Mouse (Mus musculus) embryo, embryonic 10.5 days (tissue): Measurements from ENCODE around the gene Ufc1.

ENCODE experiments used
- DNase-seq: peaks from one replicate; pipeline ENCODE4 v3.0.0-alpha.2; 2015; ENCODE audit warnings: low spot score

Gene Ufc1

DNA sequence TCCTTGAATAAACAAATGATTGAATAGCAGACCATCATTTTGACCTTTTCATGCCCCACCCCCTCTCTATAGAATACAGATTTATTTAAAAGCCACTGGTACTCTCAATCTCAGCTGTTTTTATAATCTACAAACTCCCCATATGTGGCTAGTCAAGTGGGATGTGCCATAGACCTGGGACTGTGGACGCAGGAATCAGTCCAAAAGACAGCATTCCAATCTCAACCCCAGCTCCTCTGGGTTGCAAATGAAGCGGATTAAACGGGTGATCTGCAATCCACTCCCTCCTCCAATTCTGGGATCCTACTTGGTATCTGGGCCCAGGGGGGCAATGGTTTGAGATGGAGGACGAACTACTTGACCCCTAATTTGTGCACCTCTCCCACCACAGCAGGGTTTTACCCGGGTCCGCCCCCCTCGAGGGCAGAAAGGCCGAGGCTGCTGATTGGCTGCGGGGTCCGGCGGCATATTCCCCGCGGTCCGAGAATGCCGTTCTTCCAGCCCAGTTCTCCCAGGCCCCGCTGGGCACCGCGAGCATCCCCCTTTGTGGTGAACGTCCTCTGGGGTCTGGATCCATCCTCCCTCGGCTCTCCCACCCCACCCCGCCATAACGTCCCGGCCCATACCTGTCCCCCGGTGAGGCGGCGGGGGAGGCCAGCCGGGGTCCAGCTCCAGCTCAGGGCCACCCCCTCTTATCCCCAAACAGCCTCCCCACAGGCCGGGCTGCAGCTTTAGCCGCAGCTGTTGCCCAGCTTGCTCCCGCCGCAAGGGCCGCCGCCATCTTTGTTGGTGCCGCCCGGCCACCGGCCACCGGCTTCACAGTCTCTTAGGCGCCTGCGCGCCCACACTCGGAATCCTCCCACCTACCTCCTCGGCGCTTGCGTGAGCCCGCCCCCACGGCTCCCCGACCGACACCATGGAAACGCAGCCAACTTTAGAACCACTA, 7.4 kb downstream of the Ufc1 start, which contains the start of gene Usp21:
Usp21 (minus strand) TSS at position 856 of the 946 bp plus-strand sequence.
- DNase-seq = peak; percentile 96

DNA sequence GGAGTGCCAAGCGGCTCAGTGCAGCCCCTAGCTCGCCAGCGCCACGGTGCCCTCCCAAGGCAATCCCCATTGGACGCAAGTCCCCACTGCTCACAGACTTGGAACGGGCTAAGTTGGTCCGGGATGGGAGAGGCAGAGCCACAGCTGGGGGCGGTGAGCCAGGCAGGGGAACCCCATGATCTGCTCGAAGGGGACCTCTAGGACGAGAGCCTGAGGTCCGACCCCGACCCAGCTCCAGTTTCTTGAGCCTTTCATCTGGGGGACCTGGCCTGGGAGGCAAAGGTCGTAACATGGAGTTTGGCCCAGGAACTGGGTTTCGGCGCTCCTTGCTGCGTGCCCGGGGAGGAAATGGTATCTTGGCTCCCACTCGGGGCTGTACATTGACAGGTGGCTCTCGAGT, 8.3 kb downstream of the Ufc1 start:
- DNase-seq = no peak

DNA sequence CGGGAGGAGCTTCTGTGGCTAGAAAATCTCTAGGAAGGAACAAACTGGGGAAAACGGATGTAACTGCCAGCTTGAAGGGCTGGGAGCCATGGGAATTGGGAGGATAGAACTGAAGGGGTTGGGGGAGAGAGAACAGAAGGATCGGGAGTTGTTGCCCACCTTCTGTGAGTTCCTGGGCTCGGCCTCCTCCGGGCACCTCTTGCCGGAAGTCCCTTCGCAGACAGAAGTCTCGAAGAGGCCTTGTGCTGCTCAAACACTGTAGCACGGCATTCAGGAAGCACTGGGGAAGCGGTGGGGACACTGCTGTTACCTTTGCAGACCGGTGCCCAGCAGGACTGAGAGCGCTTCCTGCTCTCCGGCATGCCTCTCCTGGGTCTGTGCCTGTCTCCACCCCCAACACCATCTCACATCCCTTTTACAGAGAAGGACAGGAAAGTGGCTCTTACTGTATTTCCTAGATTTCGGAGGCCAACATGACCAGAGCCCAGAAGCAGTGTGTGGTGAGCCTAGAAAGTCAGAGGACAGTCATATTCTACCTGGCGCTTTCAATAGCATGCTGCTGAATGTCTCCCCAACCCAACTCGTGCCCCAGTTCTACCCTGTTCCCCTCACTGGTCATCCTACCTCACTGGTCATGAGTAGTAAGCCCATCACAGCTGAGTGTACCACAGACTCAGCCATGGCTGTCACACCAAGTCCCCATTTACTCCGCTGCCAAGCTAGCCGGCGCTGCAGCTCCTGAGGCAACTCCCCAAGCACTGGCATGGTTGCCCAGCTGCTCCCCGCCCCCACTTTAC, 9.5 kb downstream of the Ufc1 start:
- no peak for DNase-seq

DNA sequence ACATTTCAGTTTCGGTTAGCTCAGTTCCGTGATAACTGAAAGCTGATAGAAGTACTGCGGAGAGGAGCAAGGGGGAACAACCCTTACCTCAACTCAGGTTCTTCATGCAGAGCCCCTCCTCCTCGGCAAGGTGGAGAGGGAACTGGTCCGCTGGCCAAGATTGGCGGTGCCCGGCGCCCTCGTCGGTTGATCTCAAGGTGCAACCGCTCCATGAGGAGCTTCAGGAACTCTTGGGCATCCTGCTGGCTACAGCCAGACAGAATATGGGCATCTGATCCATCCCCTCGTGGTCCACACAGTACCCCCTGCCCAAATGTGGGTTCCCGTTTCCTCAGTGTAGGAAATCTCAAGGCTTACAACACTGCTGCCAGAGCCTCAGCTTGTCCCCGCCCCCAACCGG, 10.3 kb downstream of the Ufc1 start:
- no peak for DNase-seq

- DNase-seq = no peak
Observed at GRCm38 (mm10) chr1:171283188-171284160, 11.3 kb downstream of the Ufc1 start.

DNA sequence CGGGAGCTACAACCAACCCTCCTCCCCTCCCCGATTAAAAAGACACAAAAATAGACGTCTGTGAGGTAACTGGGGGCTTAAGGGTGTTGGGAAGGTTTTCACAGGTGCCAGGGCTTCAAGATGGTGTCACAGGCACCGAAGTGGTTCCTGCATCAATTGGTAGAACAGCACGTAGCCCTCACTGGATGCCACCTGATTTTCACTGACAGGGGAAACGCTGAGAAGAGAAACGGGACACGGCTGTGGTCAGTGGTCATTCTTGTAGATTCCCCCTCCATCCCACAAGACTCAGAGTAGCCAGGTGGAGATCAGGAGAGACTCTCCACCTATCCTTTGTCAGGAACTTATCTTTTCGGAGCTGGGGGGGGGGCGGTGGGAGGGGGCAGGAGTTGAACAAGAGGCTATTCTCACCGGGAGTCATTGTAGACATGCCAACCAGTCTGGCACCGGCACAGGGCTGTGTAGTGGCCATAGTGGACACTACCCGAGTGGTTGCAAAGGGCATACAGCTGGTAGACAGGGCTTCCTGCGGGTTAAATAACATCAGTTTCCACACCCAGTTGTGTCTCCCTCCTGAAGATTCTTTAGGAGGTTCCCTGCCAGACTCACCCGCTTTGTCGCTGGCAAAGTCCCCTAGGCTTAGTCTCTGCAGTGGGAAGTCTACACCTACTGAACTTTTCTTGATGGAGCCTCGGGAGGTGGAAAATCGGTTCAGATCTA, 12.6 kb downstream of the Ufc1 start:
- no peak for DNase-seq

GRCm38 (mm10) chr1:171281528-171281923, 13.3 kb downstream of the Ufc1 start:
- DNase-seq = peak; percentile 88

DNA sequence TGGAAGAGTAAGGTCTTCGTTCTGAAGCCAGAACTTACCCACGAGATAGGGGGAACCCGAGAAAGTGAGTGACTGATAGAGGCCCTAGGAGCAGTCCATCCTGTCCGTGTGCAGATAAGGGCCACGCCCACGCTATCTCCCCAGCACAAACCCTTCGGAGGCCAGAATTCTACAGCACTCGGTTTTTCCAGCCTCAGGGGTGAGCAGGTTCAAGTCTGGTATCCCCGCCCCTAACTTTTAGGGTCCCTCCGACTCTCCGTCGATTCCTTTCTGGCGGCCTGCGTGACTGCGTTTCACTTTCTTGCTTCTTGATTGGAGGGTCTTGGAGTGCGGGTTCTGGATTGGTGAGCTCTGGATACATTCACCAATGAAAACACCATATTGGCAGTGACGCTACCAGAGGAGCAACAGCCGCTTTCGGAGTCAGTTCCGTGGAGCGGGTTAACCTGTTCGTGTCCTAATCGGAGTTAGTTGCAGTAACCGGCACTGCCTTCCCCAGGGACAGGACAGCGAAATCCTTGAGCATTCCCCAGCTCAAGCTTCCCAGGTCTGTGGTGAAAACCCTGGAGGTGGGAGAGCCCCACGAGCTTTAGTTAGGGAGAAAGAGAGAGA, 13.8 kb downstream of the Ufc1 start, which contains the start of gene Ppox:
Ppox (minus strand) TSS at position 271 of the 612 bp plus-strand sequence.
- DNase-seq = peak; percentile 98

GRCm38 (mm10) chr1:171280250-171280915, 14.4 kb downstream of the Ufc1 start:
- DNase-seq = no peak

GRCm38 (mm10) chr1:171279721-171280120, 15.1 kb downstream of the Ufc1 start:
- no peak for DNase-seq

DNA sequence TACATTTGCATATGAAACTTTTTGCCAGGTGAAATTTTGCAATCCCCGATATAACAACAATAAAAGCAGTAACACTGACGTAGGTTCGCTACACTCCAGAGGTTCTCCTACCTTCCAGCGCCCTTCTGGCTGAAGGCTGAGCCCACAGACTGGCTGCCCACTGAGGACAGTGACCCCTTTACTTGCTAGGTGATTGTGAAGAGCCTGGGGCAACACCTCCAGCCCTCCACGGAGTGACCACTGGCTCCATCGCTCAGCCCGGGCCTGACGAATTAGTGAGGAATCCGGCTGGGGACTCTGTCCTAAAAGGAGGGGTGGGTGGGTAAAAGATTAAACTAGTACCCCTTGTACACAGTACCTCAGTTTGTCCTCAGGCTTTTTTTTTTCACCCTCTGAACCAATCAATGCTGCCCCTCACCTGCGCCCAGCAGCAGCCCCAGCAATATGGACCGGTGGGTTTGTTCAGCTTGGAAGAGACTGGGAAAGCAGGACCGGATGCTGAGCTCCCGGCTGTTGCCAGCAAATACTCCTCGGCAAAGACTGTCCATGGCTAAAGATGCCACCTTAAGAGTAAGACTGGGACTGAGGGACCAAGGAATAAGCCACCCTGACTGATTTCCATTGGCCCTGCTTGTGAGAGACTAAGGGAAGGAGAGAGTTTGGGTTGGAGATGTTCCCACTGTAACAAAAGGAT, 15.7 kb downstream of the Ufc1 start:
- DNase-seq = no peak

- no peak for DNase-seq
Observed at GRCm38 (mm10) chr1:171278436-171278835, 16.4 kb downstream of the Ufc1 start.

- DNase-seq = no peak
Observed at GRCm38 (mm10) chr1:171277736-171278135, 17.1 kb downstream of the Ufc1 start.

- DNase-seq = no peak
Observed at GRCm38 (mm10) chr1:171276110-171276748, 18.6 kb downstream of the Ufc1 start.

GRCm38 (mm10) chr1:171275144-171275734, 19.6 kb downstream of the Ufc1 start:
- no peak for DNase-seq

DNA sequence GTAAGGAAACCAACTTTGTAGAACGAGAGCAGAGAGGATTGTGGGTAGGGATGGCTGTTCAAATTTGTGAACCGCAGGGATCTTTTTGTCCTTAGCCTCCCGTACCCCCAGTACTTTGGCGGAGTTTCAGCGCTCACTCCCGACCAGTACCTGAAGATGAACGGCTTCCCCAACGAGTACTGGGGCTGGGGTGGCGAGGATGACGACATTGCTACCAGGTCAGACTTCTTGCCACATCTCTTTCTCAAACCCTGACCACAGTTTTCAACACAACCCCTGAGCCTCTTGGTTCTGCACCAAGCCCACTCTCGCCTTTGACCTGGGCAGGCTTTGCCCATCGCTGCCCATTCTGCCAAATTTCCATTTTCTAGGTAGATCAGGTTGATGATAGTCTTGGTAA, 20.7 kb downstream of the Ufc1 start:
- DNase-seq = no peak

- no peak for DNase-seq
Observed at GRCm38 (mm10) chr1:171272086-171272485, 22.7 kb downstream of the Ufc1 start.

DNA sequence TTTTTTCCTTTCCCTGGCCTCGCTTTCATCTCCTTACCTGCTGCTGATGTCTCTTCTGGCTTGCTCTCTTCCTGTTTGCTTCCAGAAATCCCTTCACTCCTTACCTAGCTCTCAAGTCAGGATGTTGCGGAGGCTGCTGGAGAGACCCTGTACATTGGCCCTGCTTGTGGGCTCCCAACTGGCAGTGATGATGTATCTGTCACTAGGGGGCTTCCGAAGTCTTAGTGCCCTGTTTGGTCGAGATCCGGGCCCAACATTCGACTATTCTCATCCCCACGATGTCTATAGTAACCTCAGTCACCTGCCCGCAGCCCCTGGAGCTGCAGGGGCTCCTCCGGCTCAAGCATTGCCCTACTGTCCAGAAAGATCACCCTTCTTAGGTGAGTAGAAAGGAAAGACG, 23.2 kb downstream of the Ufc1 start:
- DNase-seq = no peak
